Mouse (Mus musculus): ENCODE measurements at regions not wholly inside any gene's neighbourhood (a gene's known extent, or its start where the extent isn't known, plus 50 kb on each side); places are given as distances from the start of the nearest gene placed in this dataset.

- no peak for DNase-seq
Measured at GRCm38 (mm10) chr7:130042296-130042910, 450.7 kb downstream of the Wdr11 start.

DNA sequence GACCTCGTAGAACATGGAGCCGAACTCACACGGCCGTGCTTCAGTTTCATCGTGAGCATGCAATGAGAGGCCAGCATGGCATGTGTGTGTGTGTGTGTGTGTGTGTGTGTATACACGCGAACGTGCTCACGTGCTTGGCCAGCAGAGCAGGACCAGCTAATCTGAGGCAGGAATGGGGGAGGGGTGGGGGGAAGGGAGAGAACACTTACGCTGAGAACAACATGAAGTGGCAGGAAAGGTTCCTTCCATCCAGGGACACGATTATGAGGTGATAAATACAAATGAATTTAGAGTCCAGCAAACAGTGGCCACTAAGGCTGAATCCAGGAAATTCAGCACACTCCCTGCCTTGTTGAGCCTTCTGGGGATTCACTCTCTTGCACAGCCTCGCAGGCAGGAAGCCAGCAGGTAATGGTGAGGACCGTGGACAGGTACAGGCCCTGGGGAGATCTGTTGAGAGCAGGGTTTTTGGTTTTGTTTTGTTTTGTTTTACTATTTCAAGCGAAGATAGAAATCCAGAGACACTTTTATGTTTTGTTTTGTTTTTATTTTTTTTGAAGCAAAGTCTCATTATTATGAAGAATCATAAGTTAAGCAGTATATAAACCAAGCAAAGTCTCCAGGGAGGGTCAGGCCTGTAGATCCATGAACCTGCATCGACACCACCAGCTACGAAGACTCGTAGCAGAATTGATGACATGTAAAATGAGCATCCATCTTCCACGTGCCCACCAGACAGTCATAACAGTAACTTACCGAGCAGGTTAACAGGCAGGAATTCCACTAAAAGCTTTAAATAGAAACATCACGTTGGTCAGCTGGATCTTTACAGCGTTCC is 452.0 kb downstream of the Wdr11 start:
- peak; percentile 55 for DNase-seq

DNA sequence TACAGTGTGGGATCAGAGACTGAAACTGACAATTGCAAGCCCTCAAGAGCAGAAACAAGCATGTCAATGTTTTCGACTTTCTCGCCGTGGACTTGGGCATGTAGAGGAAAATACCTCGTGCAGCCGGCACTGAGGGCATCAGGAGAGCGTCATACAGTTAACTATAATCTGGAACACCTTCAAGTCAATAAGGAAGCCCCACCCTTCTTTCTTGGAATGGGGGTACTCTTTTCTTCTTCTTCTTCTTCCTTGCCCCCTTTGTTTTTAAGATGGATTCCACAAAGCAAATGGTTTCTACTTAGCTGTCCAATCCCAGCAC is 452.5 kb downstream of the Wdr11 start:
- DNase-seq = no peak

DNA sequence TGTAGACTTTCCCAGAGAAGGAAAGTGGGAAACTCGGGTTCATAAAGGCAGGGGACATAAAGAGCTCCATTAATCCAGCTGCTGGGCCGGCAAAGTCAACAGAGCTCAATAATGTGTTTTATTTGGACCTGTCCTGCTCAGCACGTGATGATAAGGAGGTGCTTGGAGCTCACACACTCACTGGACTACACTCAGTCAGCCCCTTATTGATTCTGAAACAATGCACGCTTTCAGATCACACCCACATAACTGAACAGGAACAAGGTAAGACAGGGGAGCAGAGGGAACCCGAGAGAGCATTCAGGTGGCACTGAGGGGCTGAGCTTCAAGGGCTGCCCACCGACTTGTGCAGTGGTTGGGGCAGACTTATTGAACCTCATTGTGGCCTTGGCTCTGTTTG is 452.9 kb downstream of the Wdr11 start:
- DNase-seq = no peak

DNA sequence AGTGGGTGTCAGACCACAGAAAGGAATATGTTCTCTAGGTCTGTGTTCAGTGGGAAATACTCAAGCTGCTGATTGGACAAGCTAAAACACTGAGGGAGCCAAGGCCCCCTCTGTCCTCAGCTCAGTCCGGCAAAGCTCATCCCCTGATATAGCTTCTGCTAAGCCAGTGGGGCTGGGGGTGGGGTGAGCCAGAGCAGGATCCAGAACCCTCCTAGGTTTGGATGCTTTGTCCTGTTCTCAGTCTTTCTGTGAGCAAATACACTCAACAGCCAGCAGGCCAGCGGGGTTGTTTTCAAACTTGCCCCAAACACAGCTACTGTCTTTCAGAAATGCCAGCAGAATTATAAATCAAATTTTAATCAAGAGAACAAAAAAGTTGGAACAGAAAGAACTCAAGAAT is 454.4 kb downstream of the Wdr11 start:
- peak; percentile 22 for DNase-seq

- no peak for DNase-seq
Measured at GRCm38 (mm10) chr7:130047293-130048034, 455.8 kb downstream of the Wdr11 start.

- no peak for DNase-seq
Measured at GRCm38 (mm10) chr7:130048106-130048772, 456.6 kb downstream of the Wdr11 start.

- no peak for DNase-seq
Measured at GRCm38 (mm10) chr7:130049461-130049860, 457.8 kb downstream of the Wdr11 start.

DNA sequence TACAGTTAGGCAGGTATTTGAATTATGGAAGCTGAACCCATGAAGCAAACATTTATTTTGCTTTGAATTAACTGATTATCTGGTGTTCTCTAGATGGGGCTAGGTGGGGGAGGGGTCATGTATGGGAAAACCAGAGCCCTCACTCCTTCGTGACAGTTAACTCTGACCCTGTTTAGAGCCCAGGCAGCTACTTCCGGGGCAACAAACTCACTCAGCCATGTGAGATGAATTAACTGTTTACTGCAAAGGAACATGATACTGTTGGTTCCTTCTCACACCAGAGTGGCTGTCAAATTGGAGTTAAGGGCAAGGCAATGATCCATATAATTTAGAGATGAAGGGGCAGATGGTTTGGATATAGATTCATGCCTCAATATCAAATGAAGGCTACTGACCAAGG is 458.5 kb downstream of the Wdr11 start:
- no peak for DNase-seq

GRCm38 (mm10) chr7:130052376-130052775 is 460.7 kb downstream of the Wdr11 start:
- DNase-seq = no peak

DNA sequence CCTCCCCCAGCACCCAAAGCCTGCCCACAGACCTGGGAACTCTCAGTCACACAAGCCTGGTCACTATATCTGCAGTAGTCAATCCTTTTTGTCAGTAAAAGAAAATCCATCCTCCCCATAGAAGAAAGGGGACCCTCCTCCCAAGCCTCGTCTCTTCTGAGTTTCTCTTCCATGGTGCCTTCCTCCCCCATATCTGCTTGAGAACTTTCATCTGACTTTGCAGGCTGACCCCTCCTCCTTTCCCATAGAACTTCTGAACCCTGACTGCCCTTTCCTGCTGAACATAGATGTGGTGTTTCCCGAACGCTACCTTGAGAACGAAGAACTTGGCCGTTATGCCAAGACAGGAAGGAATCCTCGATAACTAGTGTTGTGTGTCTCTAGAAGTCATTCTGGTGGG is 462.5 kb downstream of the Ate1 start:
- no peak for DNase-seq

GRCm38 (mm10) chr7:130058267-130058666 is 461.9 kb downstream of the Ate1 start:
- no peak for DNase-seq

DNA sequence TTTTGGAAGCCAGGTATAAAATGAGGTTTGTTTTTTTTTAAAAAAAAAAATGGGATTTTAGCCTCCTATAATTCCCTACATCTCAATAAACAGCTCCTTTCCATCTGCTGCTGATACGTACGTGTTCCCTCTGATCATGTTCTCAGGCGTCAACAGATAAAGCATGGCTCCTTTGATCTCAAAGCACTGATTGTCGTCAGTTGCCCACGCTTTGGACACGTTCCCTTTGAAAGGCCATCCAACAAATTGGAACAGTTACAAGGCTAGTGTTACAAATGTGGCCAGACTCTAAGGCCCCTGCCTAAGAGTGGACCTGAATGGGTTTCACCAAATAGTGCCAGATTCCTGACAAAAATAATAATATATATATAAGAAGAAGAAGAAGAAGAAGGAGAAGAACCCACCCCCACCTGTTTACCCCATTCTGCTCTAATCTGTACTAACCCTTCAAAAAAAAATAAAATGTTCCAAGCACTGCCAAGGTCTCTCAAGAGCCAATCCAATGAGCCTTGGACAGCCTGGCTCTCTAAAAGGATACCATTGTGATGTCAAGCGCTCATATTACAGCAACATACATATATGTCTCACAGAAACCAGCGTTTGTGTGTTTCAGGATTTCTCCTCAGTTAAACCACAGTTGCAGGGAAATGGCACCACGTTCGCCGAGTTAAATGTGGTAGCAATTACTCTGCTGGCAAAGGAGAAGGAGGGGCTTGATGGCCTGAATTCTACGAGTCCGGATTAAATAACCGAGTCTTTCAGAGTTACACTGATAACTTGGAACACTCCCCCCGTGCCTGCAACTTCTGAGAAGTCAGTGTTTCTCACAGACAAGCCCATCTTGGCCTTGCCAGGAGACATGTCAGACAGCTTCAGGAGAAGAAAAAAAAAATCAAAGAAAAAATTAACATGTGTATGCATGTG is 460.2 kb downstream of the Ate1 start:
- DNase-seq = no peak

GRCm38 (mm10) chr7:130064500-130064899 is 455.7 kb downstream of the Ate1 start:
- no peak for DNase-seq

GRCm38 (mm10) chr7:130068316-130068715 is 451.9 kb downstream of the Ate1 start:
- peak; percentile 40 for DNase-seq

- DNase-seq = peak; percentile 44
Measured at GRCm38 (mm10) chr7:130073388-130073787, 446.8 kb downstream of the Ate1 start.

GRCm38 (mm10) chr7:130073890-130074819 is 446.0 kb downstream of the Ate1 start:
- peak; percentile 62 for DNase-seq

GRCm38 (mm10) chr7:130082662-130083061 is 437.5 kb downstream of the Ate1 start:
- no peak for DNase-seq

- no peak for DNase-seq
Measured at GRCm38 (mm10) chr7:130085706-130086105, 434.5 kb downstream of the Ate1 start.

DNA sequence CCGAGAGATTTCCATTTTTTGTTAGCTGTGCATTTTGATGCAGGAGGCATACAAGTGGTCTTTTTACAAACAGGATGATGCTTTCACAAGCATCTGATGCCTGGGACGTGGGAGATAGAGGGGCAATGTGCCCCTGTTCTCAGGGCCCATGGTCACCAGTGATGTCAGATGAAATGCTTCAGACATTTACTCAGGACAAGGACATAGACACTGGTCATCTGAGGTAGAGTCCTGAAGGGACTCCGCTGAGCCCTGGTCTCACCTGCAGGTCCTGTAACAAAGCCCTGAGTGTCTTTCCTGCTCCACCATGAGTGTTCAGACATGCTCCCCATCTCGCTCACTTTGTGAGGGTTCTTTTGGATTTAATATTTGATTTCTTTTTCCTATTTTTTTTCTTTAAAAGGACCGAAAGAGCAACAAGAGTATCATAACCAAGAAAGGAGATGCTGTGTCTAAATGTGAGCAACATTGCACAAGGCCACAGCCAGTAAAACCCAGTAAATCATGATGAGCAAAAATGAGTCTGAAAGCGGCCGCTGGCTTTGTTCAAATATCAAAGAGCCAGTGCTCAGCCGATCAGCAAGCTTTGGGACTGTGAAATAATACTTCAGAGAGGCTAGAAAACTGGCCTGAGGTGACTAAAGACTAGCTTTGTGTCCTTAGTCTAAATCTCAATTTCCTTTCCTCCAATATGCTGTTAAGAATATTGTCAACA is 430.1 kb downstream of the Ate1 start:
- no peak for DNase-seq
